Mouse (Mus musculus): ENCODE measurements around the gene Atxn1.

Atxn1 gene

DNA sequence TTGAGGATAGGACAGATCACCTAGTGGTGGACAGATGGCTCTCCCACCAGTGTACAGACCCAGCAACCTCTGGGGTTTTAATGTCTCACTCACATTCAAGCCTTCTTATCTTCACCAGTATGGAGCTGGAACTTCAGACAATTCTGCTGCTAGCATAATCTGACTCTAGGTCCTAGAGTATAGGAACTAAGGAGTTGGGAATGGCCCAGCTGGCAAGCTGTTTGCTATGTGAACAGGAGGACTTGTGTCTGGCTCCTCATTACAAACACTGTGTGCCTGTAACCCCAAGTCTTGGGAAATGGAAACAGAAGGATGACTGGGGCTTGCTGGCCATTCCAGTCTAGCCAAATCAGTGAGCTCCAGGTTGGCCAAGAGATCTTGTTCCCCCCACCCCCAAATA lies 237.9 kb downstream of the Atxn1 start:
- no peak for DNase-seq (ENCODE audit: low spot score in 2 of 2)

DNA sequence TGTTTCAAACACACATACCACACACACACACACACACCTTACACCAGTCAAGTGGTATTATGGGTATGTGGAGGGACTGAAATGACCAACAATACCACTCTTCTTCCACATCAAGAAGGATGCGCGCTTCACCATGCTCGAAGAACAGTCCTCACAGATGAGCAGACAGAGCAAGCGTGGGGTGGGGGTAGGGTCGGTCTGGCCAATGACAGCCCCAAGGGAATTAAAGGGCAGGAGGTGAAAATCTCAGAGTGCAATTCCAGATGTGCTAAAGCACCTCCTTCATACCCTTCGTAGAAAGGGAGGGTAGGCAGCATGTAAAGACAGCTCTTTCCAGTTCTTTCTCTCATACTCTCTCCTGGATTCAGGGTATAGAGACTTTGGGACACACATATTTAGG lies 238.6 kb downstream of the Atxn1 start:
- DNase-seq (ENCODE audit: low spot score in 2 of 2), result peak in 1 of 2 experiments; percentile 31

DNA sequence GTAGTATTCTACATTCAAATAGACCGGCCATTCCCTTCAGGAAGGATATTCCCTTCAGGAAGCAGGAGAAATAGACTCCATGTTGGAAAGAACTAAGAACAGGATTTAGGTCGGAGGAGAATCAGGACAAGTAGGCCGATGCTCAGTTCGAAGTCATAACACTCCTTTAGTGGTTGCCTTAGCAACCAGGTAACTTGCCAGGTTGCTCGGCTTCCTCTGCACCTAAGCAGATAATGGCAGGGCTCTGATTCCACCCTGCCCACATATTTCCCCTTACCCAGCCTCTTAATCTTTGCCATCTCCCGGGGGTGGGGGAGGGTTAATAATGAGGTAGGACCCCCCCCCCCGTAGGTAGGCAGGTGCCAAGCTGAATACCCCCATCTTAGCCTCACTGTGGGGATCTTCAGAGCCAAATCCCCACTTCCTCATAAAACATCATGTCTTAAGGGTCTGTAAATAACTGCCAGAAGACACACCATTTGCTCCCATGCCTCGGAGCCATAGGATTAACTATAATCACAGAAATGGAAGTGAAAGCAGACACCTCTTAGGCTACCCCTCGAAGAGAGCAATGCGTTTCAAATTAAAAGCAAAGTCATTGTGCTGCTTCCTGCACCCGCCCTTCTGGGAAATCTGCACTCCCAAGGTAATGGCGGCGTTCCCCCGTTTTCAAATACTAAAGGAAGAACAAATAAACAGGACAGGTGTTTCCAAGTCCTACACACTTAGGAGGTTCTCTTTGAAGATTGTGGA lies 240.1 kb downstream of the Atxn1 start:
- peak in 1 of 2 experiments; percentile 28 for DNase-seq (ENCODE audit: low spot score in 2 of 2)

DNA sequence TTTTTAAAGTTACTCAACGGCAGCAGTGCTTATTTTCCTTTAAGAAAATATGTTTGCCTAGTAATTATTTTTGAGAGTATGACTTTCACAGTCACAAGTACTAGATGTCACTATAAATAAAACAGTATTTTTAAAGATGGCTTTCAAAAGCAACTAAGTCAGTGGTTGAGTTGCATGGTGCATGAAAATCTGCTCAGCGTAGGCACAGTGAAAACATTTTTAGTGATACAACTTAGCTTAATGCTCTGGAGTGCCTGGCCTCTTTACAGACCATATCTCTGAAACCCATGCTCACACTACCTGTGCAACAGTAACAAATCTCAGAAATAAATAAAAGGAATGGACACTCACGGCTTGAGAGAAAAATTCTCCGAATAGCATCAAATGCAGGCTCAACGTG lies 241.9 kb downstream of the Atxn1 start:
- DNase-seq (ENCODE audit: low spot score in 2 of 2), result no peak

DNA sequence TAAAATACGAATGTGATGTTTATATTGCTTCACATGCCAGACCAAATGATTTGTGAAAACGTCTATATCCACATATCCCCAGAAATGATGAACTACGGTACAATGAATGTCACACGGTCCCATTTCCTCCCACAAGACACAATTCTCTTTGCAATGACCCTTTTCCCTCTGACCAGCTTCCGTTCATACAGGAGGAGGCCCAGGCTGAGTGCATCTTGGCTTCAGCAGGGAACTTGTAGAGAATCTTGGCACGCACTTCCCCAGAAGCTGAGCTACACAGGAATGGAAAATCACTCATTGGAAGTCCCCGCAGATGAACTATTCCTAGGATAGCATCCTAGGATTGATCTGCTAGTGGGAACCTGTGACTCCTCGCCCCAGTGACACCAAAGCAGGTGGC lies 243.2 kb downstream of the Atxn1 start:
- peak; percentile 68 to 83 for DNase-seq (ENCODE audit: low spot score in 2 of 2)

DNA sequence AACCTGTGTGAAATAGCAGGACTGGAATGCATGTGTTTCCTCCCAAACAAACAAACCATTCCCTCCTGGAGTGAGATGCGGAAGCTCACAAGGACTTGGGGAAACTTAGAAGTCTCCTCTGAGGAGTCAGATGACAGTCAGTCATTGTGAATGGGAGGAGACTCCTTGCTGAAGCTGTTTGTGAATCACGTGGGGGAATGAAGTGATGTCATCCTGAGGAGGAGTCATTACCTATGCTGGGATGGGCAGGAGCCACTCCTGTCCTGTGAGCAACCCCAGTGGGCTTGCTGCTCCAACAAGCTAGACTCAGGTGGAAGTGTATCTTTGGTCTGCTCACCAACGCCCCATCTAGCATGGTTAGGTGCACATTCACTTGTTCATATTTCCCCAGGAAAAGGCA lies 246.0 kb downstream of the Atxn1 start:
- no peak for DNase-seq (ENCODE audit: low spot score in 2 of 2)

DNA sequence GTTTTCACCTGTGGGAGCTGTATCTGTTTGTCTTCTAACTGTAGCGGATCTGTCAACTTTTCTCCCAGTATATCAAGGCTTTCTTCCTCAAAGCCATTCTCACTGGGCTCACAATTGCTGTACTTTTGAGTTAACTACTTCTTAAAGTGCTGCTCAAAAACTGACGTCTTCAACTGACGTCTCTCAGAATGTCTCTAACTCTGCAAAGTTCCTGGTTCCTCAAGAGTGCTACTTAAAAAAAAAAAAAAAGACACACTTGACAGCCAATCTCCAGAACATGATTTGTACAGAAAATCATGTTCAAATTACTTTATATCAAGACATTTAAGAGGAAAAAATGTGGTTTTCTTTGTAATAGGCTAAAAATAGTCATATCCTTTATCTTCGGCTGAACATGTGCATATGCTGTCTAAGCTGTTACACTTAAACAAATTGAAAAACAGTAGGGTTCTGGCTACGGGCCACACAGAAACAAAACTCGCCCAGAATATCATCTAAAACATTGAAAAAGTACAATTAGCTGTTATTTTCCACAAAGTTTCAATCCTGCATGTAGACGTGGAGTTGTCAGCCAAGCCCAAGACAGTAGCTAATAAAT lies 249.1 kb downstream of the Atxn1 start:
- no peak for DNase-seq (ENCODE audit: low spot score in 2 of 2)

GRCm38 (mm10) chr13:45710041-45710440 lies 254.8 kb downstream of the Atxn1 start:
- DNase-seq (ENCODE audit: low spot score in 2 of 2), result no peak

GRCm38 (mm10) chr13:45709402-45709801 lies 255.4 kb downstream of the Atxn1 start:
- no peak for DNase-seq (ENCODE audit: low spot score in 2 of 2)

GRCm38 (mm10) chr13:45701296-45701790 lies 263.5 kb downstream of the Atxn1 start:
- no peak for DNase-seq (ENCODE audit: low spot score in 2 of 2)

DNA sequence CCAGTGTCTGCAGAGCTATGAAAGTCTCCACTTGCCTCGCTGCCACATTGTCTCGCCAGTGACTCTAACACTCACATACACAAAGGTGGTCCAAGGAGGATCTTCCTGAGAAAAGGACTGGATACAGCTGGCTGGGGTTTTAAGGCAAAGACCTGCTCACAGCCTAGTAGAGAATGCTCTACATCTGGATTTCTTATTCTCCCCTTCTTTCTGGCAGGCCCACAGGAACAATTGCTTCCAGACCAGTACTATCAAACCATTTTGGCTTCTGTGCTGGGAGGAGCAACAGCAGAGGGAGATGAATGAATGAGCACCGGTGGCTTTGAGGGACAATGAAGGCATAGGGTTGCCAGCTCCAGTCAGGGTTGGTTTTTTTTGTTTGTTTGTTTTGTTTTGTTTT lies 265.8 kb downstream of the Atxn1 start:
- DNase-seq (ENCODE audit: low spot score in 2 of 2), result no peak

DNA sequence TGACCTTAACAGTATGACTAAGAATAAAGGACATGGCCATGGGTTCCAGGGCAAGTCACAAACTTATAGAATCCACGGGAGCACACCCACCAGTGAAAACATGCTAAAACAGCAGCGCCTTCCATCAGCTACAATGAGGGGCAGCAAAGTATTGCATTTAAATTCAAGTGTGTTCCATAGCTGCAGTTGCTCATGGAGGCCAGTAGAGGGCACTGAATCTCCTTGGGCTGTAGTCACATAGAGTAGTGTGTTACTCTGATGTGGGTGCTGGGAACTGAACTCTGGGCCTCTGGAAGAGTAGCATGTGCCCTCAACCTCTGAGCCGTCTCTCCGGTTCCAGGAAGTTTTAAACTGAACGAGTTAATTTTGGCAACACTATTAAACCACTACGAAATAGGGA lies 268.8 kb downstream of the Atxn1 start:
- no peak for DNase-seq (ENCODE audit: low spot score in 2 of 2)

GRCm38 (mm10) chr13:45694921-45695437 lies 269.8 kb downstream of the Atxn1 start:
- DNase-seq (ENCODE audit: low spot score in 2 of 2), result no peak

DNA sequence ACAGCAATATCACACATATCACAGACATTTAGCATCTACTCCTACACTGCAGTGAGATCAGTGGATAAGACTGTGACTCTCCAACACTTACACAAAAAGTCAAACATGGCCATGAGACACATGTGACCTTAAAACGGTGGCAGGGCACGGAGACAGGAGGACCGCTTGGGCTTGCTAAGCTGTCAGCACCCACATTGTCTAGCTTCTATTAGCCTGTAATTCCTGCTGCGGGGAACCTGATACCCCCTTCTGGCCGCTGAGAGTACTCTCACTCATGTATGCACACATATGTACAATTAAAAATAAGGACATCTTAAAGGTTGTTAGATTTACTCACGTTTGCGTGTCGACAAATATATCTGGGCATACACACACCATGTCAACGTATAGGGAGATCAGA lies 270.9 kb downstream of the Atxn1 start:
- DNase-seq (ENCODE audit: low spot score in 2 of 2), result no peak

DNA sequence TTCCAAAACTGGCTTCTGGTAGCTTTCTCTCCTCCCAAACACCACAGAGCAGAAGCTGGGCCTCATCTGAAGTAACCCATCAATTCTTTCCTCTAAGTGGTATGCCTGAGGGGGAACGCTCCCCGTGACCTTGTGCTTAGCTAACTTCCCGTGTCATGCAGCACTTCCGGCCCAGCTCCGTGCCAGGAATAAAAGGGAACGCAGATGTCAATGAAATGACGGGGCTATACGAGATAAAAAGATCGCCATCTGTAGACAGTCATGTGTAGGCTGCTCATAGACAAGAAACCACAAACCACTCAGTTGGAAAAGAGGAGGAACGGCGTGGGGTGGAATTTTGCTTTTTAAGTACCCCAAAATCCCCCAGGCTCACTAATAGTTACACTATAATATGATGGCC lies 271.3 kb downstream of the Atxn1 start:
- DNase-seq (ENCODE audit: low spot score in 2 of 2), result peak; percentile 26 to 46

DNA sequence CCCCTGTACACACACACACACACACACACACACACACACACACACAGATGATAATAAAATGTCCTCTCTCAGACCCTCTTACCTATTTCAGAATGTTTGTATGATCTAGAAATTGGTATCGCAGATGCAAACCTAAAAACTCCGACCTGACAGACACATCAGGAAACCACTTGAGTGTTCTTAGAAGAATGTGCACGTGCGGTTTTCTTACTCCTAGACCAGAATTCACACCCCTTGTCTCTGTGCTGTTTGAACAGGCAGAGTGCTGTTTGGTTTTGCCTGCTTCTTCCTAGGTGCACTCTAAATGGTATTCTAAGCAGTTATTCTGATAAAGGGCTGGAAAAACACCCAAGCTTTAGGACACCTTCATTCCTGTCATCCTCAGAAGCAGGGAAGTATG lies 271.7 kb downstream of the Atxn1 start:
- DNase-seq (ENCODE audit: low spot score in 2 of 2), result no peak

- DNase-seq (ENCODE audit: low spot score in 2 of 2), result no peak
These were observed 272.4 kb downstream of the Atxn1 start for GRCm38 (mm10) chr13:45692440-45692839.

DNA sequence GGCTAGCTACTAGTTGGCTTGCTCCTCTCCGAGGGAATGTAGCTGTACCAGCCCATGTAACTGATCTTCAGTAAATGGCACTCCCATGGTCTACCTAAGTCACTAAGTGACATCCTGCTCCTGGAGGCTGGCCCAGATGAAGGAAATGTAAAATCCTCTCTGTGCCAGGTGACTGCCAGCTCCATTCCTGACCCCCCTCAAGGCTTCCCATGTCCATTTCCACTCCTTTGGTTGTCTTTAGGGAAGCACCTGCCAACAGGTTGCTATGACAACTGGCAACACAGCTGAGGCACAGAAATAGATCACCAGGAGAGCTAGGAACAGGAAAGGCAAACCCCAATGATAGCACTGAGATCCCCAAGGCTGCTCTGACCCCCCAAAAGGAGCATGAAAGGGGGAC lies 274.4 kb downstream of the Atxn1 start:
- no peak for DNase-seq (ENCODE audit: low spot score in 2 of 2)

- DNase-seq (ENCODE audit: low spot score in 2 of 2), result no peak
These were observed 275.9 kb downstream of the Atxn1 start for GRCm38 (mm10) chr13:45688864-45689263.

GRCm38 (mm10) chr13:45687581-45687980 lies 277.2 kb downstream of the Atxn1 start:
- no peak for DNase-seq (ENCODE audit: low spot score in 2 of 2)

- no peak for DNase-seq (ENCODE audit: low spot score in 2 of 2)
These were observed 278.6 kb downstream of the Atxn1 start for GRCm38 (mm10) chr13:45686309-45686582.

DNA sequence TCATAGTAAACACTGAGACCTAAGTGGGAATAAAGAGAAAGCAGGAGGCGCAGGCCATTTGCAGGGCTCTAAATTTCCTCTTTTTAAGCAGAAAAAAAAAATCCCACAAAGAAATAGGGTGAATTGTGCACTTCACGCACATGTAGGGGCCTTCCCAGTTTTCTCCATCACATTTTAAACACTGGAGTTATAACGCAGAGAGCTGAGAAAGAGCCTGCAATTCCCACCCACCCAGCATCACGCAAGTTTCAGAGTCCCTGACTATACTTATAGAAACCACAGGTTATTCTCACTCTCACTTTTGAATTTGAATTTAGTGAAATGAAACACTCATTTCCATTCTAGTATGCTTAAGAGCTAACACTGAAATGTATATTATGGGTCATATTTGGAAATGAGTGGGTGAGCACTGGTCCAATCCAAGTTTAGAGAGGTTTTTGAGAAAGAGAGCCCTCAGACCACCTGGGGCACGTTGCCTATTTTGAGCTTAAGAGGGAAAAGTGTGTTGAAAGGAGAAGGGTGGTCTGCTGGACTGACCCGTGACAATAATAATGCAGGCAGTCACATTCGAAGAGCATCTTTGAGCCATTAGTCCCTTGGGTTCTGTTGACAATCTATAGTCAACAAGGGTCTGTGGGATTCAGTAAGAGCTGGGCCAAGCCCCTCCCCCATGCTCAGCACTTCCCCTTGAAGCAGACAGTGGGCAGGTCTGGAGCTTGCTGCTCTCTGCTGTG lies 279.1 kb downstream of the Atxn1 start:
- DNase-seq (ENCODE audit: low spot score in 2 of 2), result no peak

GRCm38 (mm10) chr13:45684891-45685311 lies 279.9 kb downstream of the Atxn1 start:
- DNase-seq (ENCODE audit: low spot score in 2 of 2), result no peak
